Mouse (Mus musculus) right cerebral cortex, postnatal 4 days (tissue): ENCODE data around the gene Tctex1d4.

Experiments
- DNase-seq: peaks from one replicate; pipeline ENCODE4 v3.0.0-alpha.2; 2022

Tctex1d4 gene

GRCm38 (mm10) chr4:117126675-117127290 is at the start of gene Tctex1d4:
Gene Tctex1d4, plus strand, starts transcription at chr4:117126794.
- no peak for DNase-seq

GRCm38 (mm10) chr4:117087948-117088640 is 38.5 kb upstream of the Tctex1d4 start:
- no peak for DNase-seq

GRCm38 (mm10) chr4:117090586-117090985 is 36.0 kb upstream of the Tctex1d4 start:
- no peak for DNase-seq

- no peak for DNase-seq
These were observed 31.8 kb upstream of the Tctex1d4 start for GRCm38 (mm10) chr4:117094626-117095361.

- peak; percentile 88 for DNase-seq
These were observed 30.8 kb upstream of the Tctex1d4 start, which contains the start of gene Ptch2 for GRCm38 (mm10) chr4:117095551-117096452. Gene Ptch2, plus strand, starts transcription at chr4:117096075.

GRCm38 (mm10) chr4:117096666-117097065 is 29.9 kb upstream of the Tctex1d4 start:
- no peak for DNase-seq

- DNase-seq = no peak
These were observed 28.4 kb upstream of the Tctex1d4 start for GRCm38 (mm10) chr4:117097969-117098763.

GRCm38 (mm10) chr4:117098764-117099036 is 27.9 kb upstream of the Tctex1d4 start:
- no peak for DNase-seq

- DNase-seq = no peak
These were observed 26.6 kb upstream of the Tctex1d4 start for GRCm38 (mm10) chr4:117100036-117100435.

GRCm38 (mm10) chr4:117101218-117101617 is 25.4 kb upstream of the Tctex1d4 start:
- no peak for DNase-seq

GRCm38 (mm10) chr4:117104672-117105071 is 21.9 kb upstream of the Tctex1d4 start:
- no peak for DNase-seq

- DNase-seq = no peak
These were observed 21.5 kb upstream of the Tctex1d4 start for GRCm38 (mm10) chr4:117105127-117105526.

- no peak for DNase-seq
These were observed 18.6 kb upstream of the Tctex1d4 start for GRCm38 (mm10) chr4:117107813-117108523.

GRCm38 (mm10) chr4:117108524-117108849 is 18.1 kb upstream of the Tctex1d4 start:
- no peak for DNase-seq

GRCm38 (mm10) chr4:117109330-117109729 is 17.3 kb upstream of the Tctex1d4 start:
- DNase-seq = no peak

- DNase-seq = no peak
These were observed 16.3 kb upstream of the Tctex1d4 start for GRCm38 (mm10) chr4:117110249-117110648.

GRCm38 (mm10) chr4:117110985-117111384 is 15.6 kb upstream of the Tctex1d4 start:
- DNase-seq = no peak

- DNase-seq = no peak
These were observed 13.4 kb upstream of the Tctex1d4 start for GRCm38 (mm10) chr4:117113237-117113636.

- DNase-seq = no peak
These were observed 11.0 kb upstream of the Tctex1d4 start for GRCm38 (mm10) chr4:117115592-117115991.

GRCm38 (mm10) chr4:117117931-117118330 is 8.7 kb upstream of the Tctex1d4 start:
- no peak for DNase-seq

- DNase-seq = no peak
These were observed 7.0 kb upstream of the Tctex1d4 start for GRCm38 (mm10) chr4:117119636-117120035.

GRCm38 (mm10) chr4:117120052-117120444 is 6.5 kb upstream of the Tctex1d4 start:
- no peak for DNase-seq
